Mouse (Mus musculus): ENCODE measurements around the gene Itga9.

DNA sequence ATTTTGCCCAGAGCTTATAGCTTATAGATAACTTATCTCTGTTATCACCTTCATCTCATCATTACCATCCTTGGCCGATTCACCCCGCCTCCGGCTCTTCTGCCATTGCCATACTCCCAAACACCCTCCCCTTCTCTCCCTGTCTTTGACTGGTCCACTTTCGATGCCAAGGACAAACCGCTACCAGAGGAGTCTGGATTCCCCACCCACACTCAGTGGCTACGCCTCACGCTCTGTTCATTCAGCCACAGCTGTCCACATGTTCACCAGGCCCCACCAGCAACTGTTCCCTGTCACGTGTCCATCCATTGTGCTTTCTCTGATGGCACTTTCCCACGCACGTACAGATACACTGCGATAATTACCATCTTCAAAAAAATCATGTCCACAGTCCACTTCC, 195.9 kb downstream of the Itga9 start:
- no peak for TF ChIP-seq CTCF (IDR thresholded peaks at IDR 0.05; ENCODE audit: low read depth)
- TF ChIP-seq EP300 (IDR thresholded peaks at IDR 0.05; ENCODE audit: low read depth), result no peak

All from heart, postnatal 0 days (tissue).